Mouse (Mus musculus) T-helper 1 cell (primary cell): ENCODE measurements around the gene Dnpep.

ENCODE experiments used
- in situ Hi-C: fragments of 300-600 bp; cut with MboI, MseI; formaldehyde crosslinking; loops from one replicate; pipeline ENCODE4 v1.15.1; 2025; ENCODE audit warnings: high pct_unique_total_duplicates

Dnpep gene

DNA sequence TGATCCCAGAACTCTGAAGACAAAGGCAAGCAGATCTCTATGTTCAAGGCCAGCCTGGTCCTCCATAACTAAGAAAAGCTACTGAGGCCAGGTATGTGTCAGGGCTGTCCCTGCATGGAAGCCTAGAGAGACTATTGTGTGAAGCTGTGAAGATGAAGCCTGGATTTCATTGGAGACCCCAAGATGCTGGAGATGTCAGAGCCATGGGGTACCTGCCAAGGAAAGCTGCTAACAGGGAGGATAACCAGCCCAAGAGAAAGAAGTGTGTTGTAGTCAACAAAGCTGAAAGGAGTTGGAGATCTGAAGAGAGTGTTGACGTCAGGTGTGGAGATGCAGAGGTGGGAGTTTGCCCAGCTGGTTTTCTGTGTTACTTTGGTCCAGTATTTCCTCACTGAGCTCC, 13.5 kb upstream of the Dnpep start:
- in situ Hi-C loops, result no loop called here

DNA sequence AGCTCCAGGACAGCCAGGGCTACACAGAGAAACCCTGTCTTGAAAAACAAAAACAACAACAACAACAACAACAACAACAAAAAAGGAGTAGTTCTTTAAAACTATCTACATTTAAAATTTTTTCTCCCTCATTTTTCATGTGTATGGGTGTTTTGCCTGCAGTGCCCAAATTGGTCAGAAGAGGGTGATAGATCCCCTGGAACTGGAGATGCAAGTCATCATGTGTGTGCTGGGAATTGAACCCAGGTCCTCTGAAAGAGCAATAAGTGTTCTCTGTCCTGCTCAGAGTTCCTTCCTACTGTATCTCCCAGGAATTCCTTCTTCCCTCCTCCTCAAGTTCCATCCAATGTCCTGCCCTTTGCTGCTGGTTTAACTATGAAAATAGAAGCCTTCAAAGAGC, 9.7 kb upstream of the Dnpep start:
- in situ Hi-C loops, result no loop called here

DNA sequence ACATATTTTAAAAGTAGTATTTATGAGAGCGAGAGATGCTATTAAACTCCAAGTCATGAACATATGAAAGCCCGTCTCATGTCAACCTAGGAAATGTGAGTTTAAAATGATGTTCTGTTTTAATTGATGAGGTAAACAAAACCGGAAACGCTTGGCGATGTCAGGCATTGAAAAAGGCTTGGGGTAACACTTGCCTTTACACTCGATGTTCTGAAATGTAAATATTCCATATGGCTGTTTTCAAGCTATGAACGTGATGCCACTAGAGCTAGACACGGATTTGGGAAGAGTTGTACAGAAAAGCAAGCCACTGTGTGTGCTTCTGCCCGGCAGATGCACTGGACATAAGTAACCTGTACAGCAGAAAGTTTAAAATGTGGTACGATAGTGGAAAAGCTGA, 1.4 kb upstream of the Dnpep start:
- in situ Hi-C loops, result loop anchor here (5.0 kb wide), 1 partner anchor 102 kb away; the partner anchor contains the start of gene Tuba4a

DNA sequence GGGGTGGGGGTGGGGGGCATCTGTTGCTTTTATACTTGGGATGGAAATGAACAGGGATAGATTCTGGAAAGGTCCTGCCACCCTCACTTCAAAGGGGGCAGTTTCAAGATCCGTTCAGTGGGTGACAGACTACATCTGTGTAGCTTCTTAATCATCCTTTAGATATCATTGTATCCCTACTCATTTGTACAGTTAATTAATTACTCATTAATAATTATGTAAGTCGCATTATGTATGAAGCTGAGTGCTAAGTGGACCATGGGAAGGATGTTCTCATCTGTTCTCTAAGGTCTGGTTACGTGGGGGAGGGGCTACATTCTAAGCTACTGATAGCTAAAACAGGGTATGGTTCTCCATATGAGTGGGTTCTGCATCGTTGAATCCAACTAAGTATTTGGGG, 946 bp upstream of the Dnpep start:
- in situ Hi-C loops, result loop anchor here (5.0 kb wide), 1 partner anchor 101 kb away; the partner anchor contains the start of gene Tuba4a

DNA sequence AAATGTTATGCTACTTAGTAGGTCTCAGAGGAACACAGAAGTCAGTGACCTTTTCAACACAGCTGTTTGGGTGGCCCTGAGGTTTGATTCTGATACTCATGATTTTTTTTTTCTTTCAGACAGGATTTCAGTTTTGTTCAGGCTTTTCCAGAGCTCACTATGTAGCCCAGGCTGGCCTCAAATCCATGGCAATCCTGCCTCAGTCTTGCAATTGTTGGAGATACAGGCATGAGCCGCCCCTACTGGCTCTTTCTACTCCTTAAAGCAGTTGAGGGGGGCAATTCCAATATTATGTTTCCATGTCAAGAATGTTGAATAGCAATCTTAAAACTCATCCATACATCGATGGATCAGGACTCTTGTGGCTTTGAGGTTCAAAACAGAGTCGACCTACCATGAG, 511 bp upstream of the Dnpep start:
- in situ Hi-C loops, result loop anchor here (5.0 kb wide), 1 partner anchor 101 kb away; the partner anchor contains the start of gene Tuba4a

DNA sequence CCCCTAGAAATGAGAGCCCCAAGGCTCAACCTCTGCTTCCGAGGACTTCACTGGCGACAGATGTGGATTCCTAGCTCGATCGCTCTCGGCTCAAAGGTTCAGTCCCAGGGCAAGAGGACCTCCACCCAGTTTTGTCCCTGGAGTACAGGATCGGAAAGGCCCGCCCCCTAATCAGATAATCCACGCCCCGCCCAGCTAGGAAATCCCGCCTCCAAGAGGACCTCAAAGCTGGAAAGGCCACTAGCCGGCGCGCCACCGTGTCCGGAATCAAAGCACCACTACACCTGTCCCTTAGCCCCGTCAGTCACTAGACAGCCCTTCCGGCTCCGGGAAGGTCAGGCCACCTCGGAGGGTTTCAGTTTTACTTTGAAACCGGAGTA, 939 bp downstream of the Dnpep start:
- in situ Hi-C loops, result loop anchor here (5.0 kb wide), 1 partner anchor 100 kb away; the partner anchor contains the start of gene Tuba4a

DNA sequence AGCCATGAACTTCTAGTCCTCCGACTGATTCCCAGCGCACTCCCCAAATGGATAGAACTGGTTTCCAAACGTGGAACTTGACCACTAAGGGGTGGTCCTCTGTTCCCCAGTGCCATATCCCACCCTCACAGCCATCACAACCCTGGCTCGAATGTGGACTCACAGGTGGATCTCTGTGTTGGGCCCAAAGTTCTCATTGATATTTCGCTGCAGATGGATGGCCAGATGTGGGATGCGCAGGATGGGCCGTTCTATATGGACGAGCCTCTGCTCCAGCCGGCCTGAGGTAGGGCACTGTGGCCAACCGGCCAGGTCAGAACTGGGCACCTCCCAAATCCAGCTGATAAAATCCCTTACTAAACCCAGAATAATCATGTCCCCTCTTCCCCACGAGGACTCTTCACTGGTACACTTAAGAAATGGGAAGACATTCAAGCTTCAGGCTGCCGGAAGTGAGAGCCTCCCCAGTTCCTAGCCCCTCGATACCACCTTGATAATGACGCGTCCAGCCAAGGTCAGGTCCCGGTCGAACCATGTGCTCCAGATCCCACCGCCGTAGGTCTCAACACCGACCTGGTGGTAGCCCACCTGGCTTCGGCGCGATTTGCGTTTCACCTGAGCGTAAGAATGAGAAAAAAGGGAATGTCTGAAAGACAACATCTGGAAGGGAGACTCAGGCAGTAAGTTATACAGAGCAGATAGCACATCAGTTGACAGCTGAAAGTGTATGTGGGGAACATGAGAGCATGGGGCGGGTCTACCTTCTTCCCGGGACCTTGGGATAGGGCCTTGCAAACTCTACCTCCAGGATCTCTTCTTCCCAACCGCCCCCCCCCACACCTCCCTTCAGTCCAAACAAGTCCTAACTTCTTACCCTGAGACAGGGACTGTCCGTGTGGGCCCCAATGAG, 2.1 kb downstream of the Dnpep start:
- in situ Hi-C loops, result loop anchor here (5.0 kb wide), 1 partner anchor 98 kb away; the partner anchor contains the start of gene Tuba4a

DNA sequence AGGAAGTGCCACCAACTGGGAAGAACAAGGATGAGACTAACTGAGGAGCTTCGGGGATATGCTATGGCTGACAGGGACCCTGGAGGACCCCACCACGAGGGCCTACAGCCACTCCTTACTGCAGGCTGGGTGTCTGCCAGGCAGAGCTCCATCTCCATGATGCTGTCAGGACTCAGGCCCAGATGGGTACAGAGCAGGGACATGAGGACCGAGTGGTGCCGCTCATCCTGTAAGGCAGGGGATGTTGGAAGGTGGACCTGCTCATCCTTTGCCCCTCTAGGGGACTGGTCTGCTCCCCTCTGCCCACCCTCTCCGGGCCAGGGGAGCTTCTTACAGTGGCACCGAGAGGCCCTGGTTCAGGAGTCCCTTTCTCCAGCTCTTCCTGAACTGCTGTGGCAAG, 2.8 kb downstream of the Dnpep start:
- in situ Hi-C loops, result loop anchor here (5.0 kb wide), 1 partner anchor 98 kb away; the partner anchor contains the start of gene Tuba4a

DNA sequence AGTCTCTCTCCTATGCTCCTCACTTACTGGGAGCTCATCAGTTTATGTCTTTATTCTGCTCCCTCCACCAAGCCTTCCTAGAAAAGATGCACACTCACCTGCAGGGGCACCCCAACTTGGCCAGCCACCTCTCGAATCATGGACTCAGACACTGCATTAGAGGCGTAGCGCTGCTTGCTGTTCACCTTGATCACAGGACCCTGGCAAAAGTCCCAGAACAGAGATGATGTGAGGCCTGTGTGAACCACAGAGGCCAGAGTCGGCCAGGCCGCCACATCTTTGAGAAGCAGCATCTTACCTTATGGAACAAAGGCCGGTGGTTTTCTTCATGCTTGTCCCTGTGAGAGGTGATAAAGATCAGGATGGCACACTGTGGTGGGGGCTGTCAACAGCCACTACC, 6.1 kb downstream of the Dnpep start:
- in situ Hi-C loops, result loop anchor here (5.0 kb wide), 1 partner anchor 189 kb away; no protein-coding TSS in a partner anchor

DNA sequence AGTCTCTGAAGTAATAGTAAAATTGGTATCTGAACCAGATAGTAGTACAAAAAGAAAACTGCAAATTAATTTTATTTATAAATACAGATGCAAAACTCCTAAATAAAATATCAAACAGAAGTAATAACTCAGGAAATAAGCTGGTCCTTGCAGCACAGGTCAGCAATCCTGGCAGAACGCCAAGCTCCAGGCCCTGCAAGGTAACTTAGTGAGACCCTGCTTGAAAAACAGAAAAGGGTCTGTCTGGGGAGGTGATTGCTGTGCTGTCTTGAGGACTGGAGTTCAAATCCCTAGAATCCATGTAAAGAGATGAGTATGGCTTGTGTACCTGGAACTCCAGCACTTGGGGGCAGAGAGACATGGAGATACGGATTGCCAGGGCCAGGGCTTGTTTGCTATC, 13.1 kb downstream of the Dnpep start:
- in situ Hi-C loops, result no loop called here

DNA sequence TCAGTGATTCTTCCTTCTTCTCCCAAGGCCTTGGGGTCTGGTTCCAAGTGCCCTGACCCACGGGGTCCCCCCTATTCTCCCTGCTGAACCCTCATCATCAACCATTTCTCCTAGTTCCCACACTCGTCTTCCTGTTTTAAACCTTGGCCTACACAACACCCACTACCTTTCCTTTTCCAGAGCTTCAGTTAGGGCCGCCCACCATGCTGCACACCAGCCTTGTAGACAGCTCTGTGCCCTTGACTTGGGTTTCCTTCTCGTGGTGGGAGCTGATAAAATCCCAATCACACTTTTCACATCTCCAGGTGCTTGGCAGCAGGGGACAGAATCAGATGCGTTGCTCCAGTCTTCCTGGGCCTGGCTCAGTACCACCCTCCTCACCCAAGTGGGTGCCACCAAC, 23.5 kb downstream of the Dnpep start:
- in situ Hi-C loops, result no loop called here

DNA sequence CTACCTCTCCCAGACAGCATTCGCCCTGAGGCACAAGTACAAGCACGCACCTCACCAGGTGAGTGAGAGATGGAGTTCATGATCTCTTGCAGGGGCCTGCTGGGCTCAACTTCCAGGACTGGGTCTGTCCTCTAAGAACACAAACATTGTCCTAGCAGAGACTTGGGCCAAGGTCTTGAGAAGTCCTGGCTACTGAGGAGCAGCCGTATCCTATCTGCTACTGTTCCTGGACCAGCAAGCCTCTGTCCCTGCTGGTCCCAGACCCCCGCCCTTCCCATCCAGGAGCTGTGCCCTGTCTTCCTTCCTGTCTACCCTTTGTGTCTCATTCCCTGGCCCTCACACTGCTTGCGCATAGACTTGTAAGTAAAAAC, 24.5 kb downstream of the Dnpep start:
- in situ Hi-C loops, result no loop called here

DNA sequence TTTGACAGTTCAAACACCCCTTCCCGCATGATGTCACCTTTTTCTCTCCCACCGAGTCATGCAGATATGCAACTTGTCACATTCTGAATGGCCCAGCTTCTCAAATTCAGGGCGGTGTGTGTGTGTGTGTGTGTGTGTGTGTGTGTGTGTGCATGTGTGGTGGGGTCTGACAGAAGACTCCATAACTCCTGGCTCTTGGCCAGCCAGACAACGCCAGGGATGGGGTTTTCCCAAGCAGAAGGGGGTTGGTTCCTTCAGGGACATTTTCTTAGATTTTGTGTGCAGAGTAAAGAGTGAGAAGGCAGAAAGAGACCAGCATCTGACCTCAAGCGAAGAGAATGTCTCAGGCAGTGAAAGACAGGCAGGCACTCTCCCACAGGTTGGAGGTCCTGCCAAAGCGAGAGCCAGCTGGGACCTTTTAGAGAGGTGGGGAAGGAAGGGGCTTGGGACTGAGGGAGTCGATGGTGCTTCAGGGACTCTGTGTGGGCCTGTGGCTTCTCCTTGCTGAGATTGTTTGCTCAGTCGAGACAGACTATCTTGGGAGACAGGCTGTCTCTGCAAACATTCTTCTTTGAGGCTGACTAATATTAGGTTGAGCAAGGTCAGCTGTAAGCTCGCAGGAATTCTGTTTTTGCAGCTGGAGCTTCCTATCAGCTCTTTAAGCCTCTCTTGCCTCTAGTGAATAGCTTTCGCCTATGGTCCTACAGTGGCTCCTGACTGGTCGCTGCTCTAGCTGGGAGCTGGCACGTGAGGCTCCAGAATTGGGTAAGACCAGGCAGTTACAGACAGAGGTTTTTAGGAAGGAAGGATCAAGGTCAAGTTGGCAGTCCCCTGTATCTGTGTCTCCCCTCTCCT, 25.1 kb downstream of the Dnpep start:
- in situ Hi-C loops, result no loop called here

DNA sequence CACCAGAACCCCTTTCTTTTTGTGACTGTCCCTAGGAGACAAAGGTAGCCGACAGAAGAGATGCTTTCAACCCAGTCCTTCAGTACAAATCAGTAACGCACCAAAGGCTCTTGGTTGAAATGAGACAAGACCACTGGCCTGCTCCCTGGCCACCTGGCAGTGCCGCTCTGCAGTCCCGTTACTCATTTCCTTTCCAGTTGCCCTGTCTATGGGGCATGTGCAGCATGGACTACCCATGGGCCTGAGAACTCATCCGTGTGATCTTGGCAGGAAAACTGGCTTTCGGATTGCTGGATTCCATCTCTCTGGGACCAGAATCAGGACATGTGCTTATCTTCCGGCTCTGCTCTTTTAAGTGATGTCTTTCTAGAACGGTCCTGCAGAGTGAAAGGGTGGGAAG, 26.5 kb downstream of the Dnpep start:
- in situ Hi-C loops, result no loop called here

DNA sequence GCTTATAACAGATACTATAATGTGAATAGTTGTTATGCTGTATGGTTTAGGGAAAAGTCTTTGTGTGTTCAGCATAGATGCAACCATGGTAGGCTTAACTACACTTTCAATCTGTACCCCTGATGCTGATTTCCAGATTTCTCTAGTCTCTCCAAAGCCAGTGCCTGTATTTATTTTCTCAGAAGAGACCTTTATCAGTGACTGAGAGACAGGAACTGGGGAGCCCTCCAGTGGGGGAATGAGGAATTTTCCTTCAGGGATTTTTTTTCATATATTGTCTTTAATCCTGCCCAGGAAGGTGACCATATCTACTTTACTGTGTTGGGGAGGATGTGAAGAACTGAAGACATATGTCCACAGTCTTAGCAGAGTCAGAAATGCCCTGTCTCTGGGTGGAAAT, 27.2 kb downstream of the Dnpep start:
- in situ Hi-C loops, result no loop called here

DNA sequence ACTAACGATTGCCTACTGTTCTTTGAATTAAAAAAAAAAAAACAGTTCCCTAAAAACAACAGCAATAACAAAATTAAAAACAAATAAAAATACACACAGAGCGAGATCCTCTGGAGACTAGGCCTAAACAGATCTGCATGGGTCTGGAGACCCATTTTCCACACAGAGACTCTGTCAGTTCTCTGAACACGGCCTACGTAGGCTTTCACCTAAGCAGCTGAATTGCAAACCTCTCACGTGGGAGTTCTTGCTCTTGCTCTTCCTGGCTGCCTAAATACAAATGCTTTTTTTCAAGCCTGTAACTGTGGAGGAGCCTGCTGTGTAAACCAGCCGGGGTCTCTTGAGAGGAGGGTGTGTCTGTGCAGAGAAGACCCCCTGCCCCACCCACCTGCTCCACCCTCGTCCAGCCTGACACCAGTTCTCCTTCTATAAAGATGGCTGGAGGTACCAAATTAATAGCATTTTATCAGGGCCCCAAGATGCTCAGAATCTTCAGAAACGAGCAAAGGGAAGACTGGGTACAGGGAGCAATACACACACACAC, 27.8 kb downstream of the Dnpep start:
- in situ Hi-C loops, result no loop called here

DNA sequence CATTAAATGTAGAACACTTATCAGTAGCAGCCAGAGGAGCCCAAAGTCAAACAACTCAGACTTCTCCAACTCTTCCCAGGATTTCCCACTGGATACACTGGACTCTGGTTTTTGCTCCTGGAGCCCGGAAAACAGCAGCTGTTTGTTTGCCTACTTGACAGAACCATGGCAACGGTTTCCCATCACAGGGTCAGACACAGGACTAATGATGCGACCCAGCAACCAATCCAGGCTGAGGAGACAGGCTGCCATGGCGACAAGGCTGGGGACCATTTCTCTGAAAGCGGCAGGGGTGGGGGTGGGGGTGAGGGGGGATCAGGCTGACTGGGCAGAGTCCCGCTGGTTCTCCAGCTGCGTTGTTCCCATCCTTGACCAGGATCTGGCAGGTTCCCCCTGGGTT, 28.4 kb downstream of the Dnpep start:
- in situ Hi-C loops, result no loop called here

DNA sequence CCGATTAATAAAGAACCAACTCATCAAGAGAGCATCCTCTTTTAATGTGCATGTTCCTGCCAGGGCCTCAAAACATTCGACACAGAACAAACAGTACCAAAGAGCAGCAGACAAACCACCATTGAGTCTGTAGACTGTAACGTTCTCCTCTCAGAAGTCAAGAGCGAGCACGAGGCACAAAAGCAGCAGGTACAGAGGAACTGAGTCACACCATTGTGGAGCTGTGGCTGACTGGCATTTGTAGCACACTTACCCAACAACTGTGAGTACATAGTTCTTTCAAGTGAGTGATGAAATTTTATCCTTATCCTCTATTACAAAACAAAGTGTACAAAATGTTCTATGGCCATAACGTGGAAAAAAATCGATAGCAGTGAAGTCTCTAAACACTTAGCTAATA, 32.9 kb downstream of the Dnpep start:
- in situ Hi-C loops, result no loop called here

DNA sequence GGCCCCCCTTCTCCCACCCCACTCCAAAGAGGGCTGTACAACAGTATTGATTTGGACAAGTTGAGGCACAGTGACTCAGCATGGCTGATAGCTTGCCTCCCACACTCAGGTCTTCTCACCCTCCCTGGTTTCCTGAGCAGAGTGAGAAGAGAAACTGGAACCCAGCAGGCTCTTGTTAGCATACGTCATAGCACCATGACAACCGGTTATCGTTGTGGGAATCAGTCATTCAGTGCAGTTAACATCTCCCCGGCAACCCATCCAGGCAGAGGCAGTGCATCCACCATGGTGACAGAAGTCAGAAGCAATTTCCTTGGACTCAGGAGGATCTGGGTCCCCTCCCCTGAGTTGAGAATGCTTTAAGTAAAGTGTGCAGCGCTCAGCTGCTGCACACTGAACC, 34.8 kb downstream of the Dnpep start:
- in situ Hi-C loops, result no loop called here

DNA sequence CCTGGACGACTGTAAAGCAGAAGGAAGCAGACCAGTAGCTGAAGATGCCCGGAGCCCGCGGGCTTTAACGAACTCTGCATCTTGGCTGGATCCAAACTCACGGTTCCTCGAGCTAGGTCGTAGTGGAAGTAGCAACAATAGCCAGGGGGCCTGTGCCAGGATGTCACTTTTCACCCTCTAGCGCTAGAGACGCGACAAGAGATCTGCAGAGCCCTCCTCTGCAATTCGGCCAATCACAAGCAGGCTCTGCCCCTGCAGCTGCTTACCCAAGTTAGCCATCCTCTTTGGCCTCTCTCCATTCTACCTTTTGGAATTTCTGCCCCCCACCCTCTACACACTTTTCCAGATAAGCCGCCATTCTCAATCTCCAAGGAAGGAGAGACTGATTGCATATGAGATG, 39.6 kb downstream of the Dnpep start, which contains the start of gene Resp18:
Gene Resp18 (minus strand): TSS at position 188 of the 400 bp plus-strand sequence.
- in situ Hi-C loops, result loop anchor here (10.0 kb wide), 1 partner anchor 723 kb away; no protein-coding TSS in a partner anchor
